Mouse (Mus musculus): ENCODE measurements around the gene Cenps.
"Not testable (repeated sequence)": the region's sequence is repeated elsewhere in the genome, so short reads cannot be mapped to it uniquely, and the experiment has no call there.

The Cenps gene

DNA sequence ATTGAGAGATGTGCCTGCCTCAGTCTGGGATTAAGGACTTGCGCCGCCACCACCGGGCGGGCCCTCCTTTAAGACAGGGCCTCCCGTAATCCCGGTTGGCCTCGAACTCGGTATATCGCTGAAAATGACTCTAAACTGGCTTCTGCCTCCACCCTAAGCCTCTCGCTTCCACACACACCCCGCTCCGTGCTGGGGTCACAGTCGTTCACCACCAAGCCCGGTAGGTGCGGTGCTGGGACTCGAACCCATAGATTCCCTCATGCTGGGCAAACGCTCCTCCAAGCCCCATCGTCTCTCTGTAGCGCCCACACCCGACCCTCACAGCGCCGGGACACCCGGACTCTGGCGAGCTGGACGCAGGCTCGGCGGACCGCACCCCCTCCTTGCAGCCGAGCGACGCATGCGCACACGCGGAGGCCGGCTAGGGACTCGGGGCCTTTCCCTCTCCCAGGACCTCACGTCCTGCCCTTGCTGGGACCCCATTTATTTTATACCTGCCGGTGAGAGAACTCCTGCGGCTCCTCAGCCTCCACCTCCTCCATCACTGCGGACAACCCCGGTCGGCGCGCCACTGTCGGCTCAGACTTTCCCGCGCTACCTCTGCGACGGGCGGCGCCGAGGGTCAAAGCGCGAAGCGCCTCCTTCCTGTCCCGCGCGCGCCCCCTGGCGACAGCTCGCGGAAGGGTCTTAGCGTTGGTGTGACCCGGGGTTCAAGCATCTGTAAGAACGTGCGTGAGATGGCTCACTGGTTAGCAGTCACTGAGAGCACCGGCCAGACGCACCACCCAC lies at the start of gene Cenps:
TSS of gene Cenps (minus strand) at position 648 of the 789 bp plus-strand sequence.
- peak; percentile 73 for DNase-seq (ENCODE audit: low read depth, low spot score)

DNA sequence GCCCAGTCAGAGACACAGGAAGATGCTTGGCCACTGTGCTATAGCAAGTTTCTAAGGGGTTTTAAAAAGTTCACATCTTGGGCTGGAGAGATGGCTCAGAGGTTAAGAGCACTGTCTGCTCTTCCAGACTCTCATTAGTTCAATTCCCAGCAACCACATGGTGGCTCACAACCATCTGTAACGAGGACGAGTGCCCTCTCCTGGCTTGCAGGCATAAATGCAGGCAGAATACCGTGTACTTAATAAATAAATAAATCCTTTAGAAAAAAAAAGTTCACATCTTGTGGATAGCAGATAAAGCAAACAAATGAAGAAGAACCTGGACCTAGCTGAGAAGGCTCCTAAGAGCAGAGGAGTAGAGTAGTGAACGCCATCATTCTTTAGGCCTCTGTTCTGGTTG lies 45.3 kb upstream of the Cenps start:
- no peak for DNase-seq (ENCODE audit: low read depth, low spot score)

DNA sequence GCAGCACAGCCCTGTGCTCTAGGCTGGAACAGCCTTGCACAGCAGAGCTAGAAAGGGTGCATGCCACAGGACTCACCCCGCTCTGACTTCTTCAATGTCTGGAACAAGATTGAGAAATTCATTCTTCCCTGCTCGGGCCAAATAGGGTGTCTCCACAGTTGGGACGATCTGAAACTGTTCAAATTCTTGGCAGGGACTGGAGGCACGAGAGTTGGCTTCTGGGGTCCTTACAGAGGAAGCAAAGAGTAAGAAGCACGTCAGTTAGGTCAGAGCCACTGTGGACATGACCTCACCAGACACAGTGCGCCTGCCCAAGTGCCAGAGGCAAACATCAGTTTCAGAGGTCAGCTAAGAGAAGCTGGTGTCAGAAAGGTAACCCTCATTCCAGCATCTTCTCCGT lies 44.8 kb upstream of the Cenps start:
- peak; percentile 71 for DNase-seq (ENCODE audit: low read depth, low spot score)

- DNase-seq (ENCODE audit: low read depth, low spot score): no peak
Observed at GRCm38 (mm10) chr4:149179573-149179972, 42.1 kb upstream of the Cenps start.

GRCm38 (mm10) chr4:149179160-149179559 lies 41.7 kb upstream of the Cenps start:
- no peak for DNase-seq (ENCODE audit: low read depth, low spot score)

GRCm38 (mm10) chr4:149178328-149178727 lies 40.9 kb upstream of the Cenps start:
- DNase-seq (ENCODE audit: low read depth, low spot score): no peak

GRCm38 (mm10) chr4:149177046-149177445 lies 39.6 kb upstream of the Cenps start:
- DNase-seq (ENCODE audit: low read depth, low spot score): no peak

DNA sequence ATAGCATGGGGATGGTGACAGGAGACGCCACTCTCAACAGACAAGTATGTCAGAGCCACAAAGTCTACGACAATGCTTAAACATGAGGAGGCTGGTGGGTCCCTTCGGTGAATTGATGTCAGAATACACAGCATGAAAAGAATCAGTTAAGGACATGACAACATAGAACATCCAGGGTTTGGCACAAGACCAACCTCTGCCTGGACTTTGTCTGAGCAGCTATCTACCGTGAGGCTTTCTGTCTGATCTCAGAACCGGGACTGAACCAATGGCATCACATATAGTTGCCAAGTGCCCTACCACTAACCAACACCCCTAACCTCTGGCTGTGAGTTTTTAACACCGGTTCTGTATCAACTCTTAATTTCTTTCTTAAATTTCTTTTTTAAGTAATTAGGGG lies 39.2 kb upstream of the Cenps start:
- no peak for DNase-seq (ENCODE audit: low read depth, low spot score)

GRCm38 (mm10) chr4:149173661-149174060 lies 36.2 kb upstream of the Cenps start:
- DNase-seq (ENCODE audit: low read depth, low spot score): no peak

GRCm38 (mm10) chr4:149172666-149173065 lies 35.2 kb upstream of the Cenps start:
- DNase-seq (ENCODE audit: low read depth, low spot score): peak; percentile 79

- no peak for DNase-seq (ENCODE audit: low read depth, low spot score)
Observed at GRCm38 (mm10) chr4:149172083-149172482, 34.7 kb upstream of the Cenps start.

DNA sequence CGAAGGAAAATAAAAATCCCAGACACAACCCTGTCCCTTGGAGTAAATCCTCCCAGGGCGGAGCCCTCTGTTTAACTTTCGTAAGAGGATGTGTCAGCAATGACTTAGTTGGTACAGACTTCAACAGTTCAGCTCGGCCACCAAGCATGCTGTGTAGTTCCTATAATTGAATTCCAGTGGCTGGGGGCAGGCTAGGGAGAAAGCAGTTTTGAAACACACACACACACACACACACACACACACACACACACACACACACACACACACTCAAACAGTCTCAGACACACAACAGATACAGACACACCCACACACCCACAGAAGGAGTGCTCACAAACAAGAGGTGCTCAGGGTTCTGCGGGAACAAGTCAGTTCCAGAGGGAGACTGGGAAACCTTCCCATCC lies 34.2 kb upstream of the Cenps start:
- peak; percentile 64 for DNase-seq (ENCODE audit: low read depth, low spot score)

GRCm38 (mm10) chr4:149170394-149170931 lies 33.0 kb upstream of the Cenps start:
- no peak for DNase-seq (ENCODE audit: low read depth, low spot score)

GRCm38 (mm10) chr4:149169926-149170325 lies 32.5 kb upstream of the Cenps start:
- not testable (repeated sequence) for DNase-seq (ENCODE audit: low read depth, low spot score)

DNA sequence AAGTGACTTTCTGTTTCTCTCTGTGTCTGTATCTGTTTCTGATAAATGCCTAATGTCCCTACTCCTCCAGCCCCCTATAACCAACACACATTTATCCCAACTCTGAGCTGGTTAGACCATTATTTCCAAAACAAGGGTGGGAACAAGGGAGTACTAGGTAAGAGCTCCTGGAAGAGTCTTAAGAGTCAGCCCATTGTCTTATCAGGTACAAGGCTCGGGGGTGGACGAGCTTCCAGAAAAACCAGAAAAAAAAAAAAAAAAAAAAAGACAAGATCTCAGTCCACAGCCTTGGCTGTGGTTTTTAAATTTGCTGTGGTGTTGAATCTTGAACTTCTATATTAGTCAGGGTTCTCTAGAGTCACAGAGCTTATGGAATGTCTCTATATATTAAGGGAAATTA lies 30.6 kb upstream of the Cenps start:
- no peak for DNase-seq (ENCODE audit: low read depth, low spot score)

DNA sequence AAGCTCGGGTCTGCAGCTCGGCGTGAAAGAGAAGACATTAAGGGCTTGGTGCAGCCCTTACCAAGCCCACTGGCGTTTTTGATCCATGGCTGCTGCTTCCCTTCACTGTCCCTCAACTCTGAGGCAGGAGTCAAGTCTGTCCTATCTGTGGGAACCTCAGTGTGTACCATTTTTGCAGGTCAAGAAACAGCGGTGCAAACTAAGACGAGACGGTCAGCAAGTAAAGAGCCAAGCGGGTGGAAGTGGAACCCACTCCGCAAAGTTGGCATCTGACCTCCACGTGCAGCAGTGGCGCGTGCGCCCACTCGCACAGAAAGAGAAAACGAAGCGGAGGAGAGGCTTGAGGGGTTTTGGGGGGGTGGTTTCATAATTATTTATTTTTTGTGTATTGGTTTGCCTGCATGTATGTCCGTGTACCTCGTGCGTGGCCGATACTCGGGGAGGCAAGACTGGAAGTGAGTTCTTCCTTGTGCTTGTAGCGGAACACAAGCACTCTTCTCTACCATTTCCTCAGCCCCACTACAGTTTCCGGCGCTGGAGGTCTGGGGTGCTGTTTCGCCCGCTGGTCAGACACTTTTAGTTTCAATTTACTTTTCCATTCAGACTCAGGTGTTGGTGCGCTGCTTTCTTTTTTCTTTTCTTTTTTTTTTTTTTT lies 29.7 kb upstream of the Cenps start:
- DNase-seq (ENCODE audit: low read depth, low spot score): no peak

DNA sequence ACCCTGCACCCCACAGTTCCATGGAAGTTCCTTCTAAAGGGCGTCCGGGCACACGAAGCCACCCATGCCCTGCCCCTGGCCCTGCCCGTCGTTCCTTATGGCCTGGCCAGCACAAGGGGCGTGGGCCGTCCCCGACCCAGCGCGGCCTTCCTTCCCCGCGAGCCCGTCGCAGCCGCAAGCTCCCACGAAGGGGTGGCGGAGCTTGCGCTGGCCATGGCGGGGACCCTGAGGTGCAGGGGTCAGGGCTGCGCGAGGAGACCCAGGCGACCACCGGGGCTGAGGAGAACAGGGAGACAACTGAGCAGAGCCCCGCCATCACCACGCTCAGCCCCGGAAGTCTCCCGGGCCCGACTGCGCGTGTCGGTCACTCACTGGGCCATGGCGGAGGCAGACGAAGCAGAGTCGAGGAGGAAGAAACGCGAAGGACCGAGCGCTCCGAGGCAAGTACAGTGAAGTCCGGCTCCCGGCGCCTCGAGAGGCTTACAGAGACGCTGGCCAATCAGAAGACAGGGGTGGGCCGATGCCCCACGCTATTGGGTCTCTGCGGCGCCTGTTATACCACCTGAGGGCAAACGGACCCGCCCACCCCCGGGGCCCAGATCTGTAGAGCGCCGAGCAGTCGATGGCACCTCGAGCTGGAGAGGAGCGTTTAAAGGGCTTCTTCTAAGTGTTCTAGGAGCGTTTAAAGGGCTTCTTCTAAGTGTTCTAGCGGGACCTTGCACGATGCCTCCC lies 29.0 kb upstream of the Cenps start, which contains the start of gene Pgd:
TSS of gene Pgd (minus strand) at position 557 of the 732 bp plus-strand sequence.
- peak; percentile 94 for DNase-seq (ENCODE audit: low read depth, low spot score)

GRCm38 (mm10) chr4:149164150-149164549 lies 26.7 kb upstream of the Cenps start:
- no peak for DNase-seq (ENCODE audit: low read depth, low spot score)

DNA sequence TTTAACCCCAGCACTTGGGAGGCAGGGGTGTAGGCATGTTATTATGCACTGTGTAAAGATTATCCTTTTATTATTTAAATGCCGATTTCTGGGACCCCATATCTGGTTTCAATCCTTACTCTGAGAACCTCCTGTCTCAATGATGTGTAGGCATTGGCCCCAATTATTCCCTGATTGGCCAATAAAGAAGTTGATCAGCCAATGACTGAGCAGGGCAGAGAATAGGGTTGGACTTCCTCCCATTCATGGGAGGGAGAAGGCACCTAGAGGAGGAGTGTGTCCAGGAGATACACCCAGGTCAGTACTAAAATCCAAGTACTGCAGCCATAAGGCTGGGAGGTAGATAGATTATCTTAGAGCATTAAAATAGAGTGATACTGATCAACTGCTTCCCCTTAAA lies 25.8 kb upstream of the Cenps start:
- no peak for DNase-seq (ENCODE audit: low read depth, low spot score)

DNA sequence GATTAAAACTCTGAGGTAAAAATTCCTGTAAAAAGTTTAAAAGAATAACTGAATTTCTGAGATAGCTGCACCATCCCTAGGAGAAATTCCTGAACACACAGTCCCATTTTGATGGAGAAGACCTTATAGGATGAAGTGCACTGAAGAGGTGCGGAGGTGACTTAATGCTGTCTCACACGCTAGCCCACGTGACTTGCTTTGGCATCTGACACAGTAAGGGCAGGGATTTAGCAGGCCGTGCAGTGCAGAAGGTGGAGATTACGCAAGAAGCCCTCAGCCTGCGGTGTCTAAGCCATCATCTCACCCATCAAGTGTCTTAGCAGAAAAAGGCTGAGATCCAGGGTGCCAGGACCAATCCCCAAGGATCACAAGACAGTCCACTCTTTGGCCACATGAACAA lies 23.7 kb upstream of the Cenps start:
- DNase-seq (ENCODE audit: low read depth, low spot score): no peak

GRCm38 (mm10) chr4:149159891-149160290 lies 22.5 kb upstream of the Cenps start:
- DNase-seq (ENCODE audit: low read depth, low spot score): no peak

GRCm38 (mm10) chr4:149159203-149159602 lies 21.8 kb upstream of the Cenps start:
- DNase-seq (ENCODE audit: low read depth, low spot score): no peak

Measured in skeletal muscle tissue, adult 2 months (tissue).